Mouse (Mus musculus): ENCODE results near the gene F2rl2. TPM values are rescaled to one million over a fixed set of nuclear protein-coding genes. Genes with fewer than 3 reads are reported as not detected.

F2rl2 gene
- polyA plus RNA-seq, 2 experiments = 7.9 to 10.7 TPM

DNA sequence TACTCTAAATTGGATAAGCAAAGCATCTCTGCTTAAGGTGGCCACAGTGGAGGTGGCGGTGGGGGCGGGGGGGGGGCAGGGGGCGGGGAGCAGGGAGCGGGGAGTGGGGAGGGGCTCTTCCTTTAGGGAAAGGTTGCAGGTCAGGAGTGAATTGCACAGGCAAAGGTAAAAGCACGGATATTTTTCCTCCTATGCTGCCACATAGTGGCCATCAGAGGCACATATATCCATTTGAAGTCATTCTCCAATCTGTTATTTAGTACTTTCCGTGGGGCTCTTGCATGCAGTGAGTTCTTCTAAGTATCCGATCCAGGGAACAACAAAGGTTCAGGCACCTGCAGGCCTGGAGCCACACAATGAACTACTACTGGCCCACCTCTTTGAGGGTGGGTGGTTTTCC is 29.4 kb upstream of the F2rl2 start:
- H3K27ac ChIP-seq = no peak overlapping the region
- TF ChIP-seq CTCF (IDR thresholded peaks at IDR 0.05; ENCODE audit: low read depth) (peak; percentile 47), EP300 (IDR thresholded peaks at IDR 0.05; ENCODE audit: low read depth) (no peak)
- H3K9ac ChIP-seq (replicated peaks) = no peak overlapping the region
- no peak overlapping the region for H3K4me3 ChIP-seq (ENCODE audit: insufficient read depth in 1 of 2, low read depth in 2 of 2, low read length in 2 of 2)
- no peak overlapping the region for H3K4me2 ChIP-seq (ENCODE audit: low read depth)
- peaks cover 37% of the 10 kb centered on the region for H3K36me3 ChIP-seq (replicated peaks; ENCODE audit: control insufficient read depth, insufficient read depth, low read depth)
- ATAC-seq (ENCODE audit: insufficient read depth) = no peak
- H3K27me3 ChIP-seq (ENCODE audit: control insufficient read depth, insufficient read depth, low read length) = no peaks in the 10 kb centered on the region
- peaks cover 2% of the 10 kb centered on the region; the same call in 1 of the 2 replicates for H3K9me3 ChIP-seq (ENCODE audit: control insufficient read depth, low read length)
- DNase-seq (ENCODE audit: low read depth in 3 of 3, low spot score in 3 of 3) = no peak
- 38% methylated on average over 7 of the region's 7 CpGs for WGBS (ENCODE audit: insufficient replicate concordance)
- peaks cover 21 to 24% of the 10 kb centered on the region in 2 experiments for H3K4me1 ChIP-seq (replicated peaks; ENCODE audit: control insufficient read depth in 2 of 2, insufficient read depth in 2 of 2, low read length in 1 of 2)

DNA sequence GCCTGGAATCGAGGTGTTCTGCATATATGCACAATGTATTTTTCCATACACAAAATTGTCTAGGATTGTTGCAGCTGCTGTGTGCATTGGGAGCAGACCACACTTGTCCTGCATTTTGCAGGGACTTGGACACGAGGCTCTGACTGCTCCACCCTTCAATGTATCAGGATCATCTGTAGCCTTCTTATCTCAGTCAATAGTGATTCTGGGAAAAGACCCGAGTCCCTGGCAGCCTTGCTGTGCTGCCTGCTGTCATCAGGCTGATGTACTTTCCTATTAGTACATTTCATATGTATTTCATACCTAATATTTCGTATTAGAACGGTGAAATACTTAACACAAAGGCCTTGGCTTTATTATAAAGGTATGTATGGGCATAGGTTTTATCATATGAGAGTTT is 26.1 kb upstream of the F2rl2 start:
- Histone ChIP-seq H3K9ac (replicated peaks) (peak overlapping the region; percentile 76), H3K4me2 (ENCODE audit: low read depth) (peak overlapping the region; percentile 78), H3K27me3 (ENCODE audit: control insufficient read depth, insufficient read depth, low read length) (no peaks in the 10 kb centered on the region), H3K27ac (peak overlapping the region; percentile 99), H3K4me1 (replicated peaks; ENCODE audit: control insufficient read depth in 2 of 2, insufficient read depth in 2 of 2, low read length in 1 of 2) (peaks cover 39 to 49% of the 10 kb centered on the region in 2 experiments), H3K4me3 (ENCODE audit: insufficient read depth in 1 of 2, low read depth in 2 of 2, low read length in 2 of 2) (peak overlapping the region; percentile 53 to 70), H3K36me3 (replicated peaks; ENCODE audit: control insufficient read depth, insufficient read depth, low read depth) (peaks cover 12% of the 10 kb centered on the region), H3K9me3 (ENCODE audit: control insufficient read depth, low read length) (peaks cover 2% of the 10 kb centered on the region; the same call in 1 of the 2 replicates)
- ATAC-seq (ENCODE audit: insufficient read depth) (peak; percentile 24; the same call in 1 of the 2 replicates), DNase-seq (ENCODE audit: low read depth in 3 of 3, low spot score in 3 of 3) (peak in 1 of 3 experiments; percentile 56)
- no peak for TF ChIP-seq EP300 (IDR thresholded peaks at IDR 0.05; ENCODE audit: low read depth)
- TF ChIP-seq CTCF (IDR thresholded peaks at IDR 0.05; ENCODE audit: low read depth) = no peak
- 57% methylated on average over 5 of the region's 5 CpGs for WGBS (ENCODE audit: insufficient replicate concordance)

DNA sequence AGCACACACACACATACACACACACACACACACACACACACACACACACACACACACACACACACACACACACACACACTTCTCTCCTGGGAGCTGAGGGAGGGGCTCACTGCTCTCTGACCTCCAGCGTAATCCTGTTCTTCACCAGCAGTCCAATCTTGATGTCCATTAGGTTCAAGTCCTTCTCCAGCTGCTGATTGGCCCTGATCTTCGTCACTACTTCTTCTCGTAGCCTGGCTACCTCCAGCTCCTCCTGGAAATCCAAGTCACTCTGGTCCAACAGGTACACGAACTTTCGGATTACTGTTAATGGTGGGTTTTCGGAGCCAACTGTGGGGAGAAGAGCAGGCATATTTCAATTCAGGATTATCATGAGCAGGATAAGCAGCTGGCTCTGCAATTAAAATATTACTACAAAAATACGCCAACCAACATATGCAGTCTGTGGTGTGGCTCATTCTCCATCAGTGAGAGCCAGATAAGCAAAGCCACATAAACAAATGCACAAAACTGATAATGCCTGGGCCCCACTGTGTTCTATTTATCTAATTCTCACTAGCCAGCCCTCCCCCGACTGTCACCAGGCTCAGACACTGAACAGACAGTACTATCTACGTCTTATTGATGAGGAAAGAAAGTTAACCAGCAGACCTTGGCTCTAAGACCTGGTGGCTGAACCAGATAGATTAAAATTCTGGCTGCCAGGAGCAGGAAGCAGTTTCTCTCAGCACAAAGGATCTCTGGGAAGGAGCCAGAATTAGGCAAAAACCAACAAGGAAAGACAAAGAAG is 25.4 kb upstream of the F2rl2 start:
- peaks cover 39 to 49% of the 10 kb centered on the region in 2 experiments for H3K4me1 ChIP-seq (replicated peaks; ENCODE audit: control insufficient read depth in 2 of 2, insufficient read depth in 2 of 2, low read length in 1 of 2)
- 13% methylated on average over 9 of the region's 9 CpGs for WGBS (ENCODE audit: insufficient replicate concordance)
- TF ChIP-seq EP300 (IDR thresholded peaks at IDR 0.05; ENCODE audit: low read depth) = peak; percentile 98
- TF ChIP-seq CTCF (IDR thresholded peaks at IDR 0.05; ENCODE audit: low read depth) = no peak
- peak; percentile 51 to 94 (median 56) for DNase-seq (ENCODE audit: low read depth in 3 of 3, low spot score in 3 of 3)
- no peaks in the 10 kb centered on the region for H3K27me3 ChIP-seq (ENCODE audit: control insufficient read depth, insufficient read depth, low read length)
- peak overlapping the region; percentile 78 for H3K4me2 ChIP-seq (ENCODE audit: low read depth)
- ATAC-seq (ENCODE audit: insufficient read depth) = peak; percentile 94
- peaks cover 12% of the 10 kb centered on the region for H3K36me3 ChIP-seq (replicated peaks; ENCODE audit: control insufficient read depth, insufficient read depth, low read depth)
- peak overlapping the region; percentile 53 to 70 for H3K4me3 ChIP-seq (ENCODE audit: insufficient read depth in 1 of 2, low read depth in 2 of 2, low read length in 2 of 2)
- H3K27ac ChIP-seq = peak overlapping the region; percentile 99
- H3K9me3 ChIP-seq (ENCODE audit: control insufficient read depth, low read length) = peaks cover 2% of the 10 kb centered on the region; the same call in 1 of the 2 replicates
- H3K9ac ChIP-seq (replicated peaks) = peak overlapping the region; percentile 76

DNA sequence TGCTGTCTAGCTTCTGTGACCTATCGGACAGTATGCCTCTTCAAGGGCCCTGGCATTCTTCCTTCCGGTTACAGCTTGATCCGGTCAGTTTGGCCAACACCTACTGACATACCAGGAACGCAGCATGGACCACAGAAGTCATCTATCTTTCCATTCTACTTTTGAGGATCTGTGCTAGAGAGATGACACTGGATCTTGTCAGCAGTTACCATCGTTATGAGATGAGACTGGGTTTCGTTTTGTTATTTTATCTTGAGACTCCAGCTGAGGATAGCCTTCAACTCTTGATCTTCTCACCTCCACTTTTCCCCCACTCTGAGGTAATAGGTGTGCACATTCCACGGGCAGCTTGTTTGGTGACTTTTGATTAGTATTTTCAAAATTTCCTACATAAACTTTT is 24.3 kb upstream of the F2rl2 start:
- peak; percentile 1; the same call in 1 of the 2 replicates for ATAC-seq (ENCODE audit: insufficient read depth)
- TF ChIP-seq EP300 (IDR thresholded peaks at IDR 0.05; ENCODE audit: low read depth) (peak; percentile 49; the same call in 1 of the 2 replicates), CTCF (IDR thresholded peaks at IDR 0.05; ENCODE audit: low read depth) (no peak)
- 37% methylated on average over 7 of the region's 7 CpGs for WGBS (ENCODE audit: insufficient replicate concordance)
- peak overlapping the region; percentile 53 to 59 for H3K4me3 ChIP-seq (ENCODE audit: insufficient read depth in 1 of 2, low read depth in 2 of 2, low read length in 2 of 2)
- peak overlapping the region; percentile 76 for H3K9ac ChIP-seq (replicated peaks)
- H3K27ac ChIP-seq = peak overlapping the region; percentile 99
- peak in 1 of 3 experiments; percentile 55 for DNase-seq (ENCODE audit: low read depth in 3 of 3, low spot score in 3 of 3)
- H3K4me1 ChIP-seq (replicated peaks; ENCODE audit: control insufficient read depth in 2 of 2, insufficient read depth in 2 of 2, low read length in 1 of 2) = peaks cover 39 to 49% of the 10 kb centered on the region in 2 experiments
- H3K36me3 ChIP-seq (replicated peaks; ENCODE audit: control insufficient read depth, insufficient read depth, low read depth) = peaks cover 12% of the 10 kb centered on the region
- no peaks in the 10 kb centered on the region for H3K27me3 ChIP-seq (ENCODE audit: control insufficient read depth, insufficient read depth, low read length)
- peaks cover 2% of the 10 kb centered on the region; the same call in 1 of the 2 replicates for H3K9me3 ChIP-seq (ENCODE audit: control insufficient read depth, low read length)
- H3K4me2 ChIP-seq (ENCODE audit: low read depth) = peak overlapping the region; percentile 78

DNA sequence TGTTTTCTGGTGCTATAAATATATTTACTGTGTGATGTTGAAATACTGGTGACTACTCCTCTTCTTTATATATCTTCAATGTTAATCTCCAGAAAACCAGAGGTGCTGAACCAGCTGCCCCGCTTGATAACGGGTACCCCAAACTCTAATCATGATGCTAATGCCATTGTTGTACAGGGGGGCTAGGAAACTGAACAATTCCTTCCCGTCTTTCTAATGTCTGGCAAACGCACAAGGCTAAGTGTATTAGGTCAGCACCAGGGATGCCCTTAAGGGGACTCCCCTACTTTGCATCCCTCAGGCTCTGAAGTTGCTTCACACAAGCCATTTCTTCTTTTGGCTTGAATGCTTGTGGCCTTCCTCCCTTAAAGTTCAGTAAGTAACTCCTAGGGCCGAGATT is 17.6 kb upstream of the F2rl2 start:
- Histone ChIP-seq H3K4me1 (replicated peaks; ENCODE audit: control insufficient read depth in 2 of 2, insufficient read depth in 2 of 2, low read length in 1 of 2) (peaks cover 41 to 52% of the 10 kb centered on the region in 2 experiments), H3K27me3 (ENCODE audit: control insufficient read depth, insufficient read depth, low read length) (no peaks in the 10 kb centered on the region), H3K9me3 (ENCODE audit: control insufficient read depth, low read length) (no peaks in the 10 kb centered on the region), H3K4me2 (ENCODE audit: low read depth) (peak overlapping the region; percentile 62), H3K9ac (replicated peaks) (peak overlapping the region; percentile 58; the same call in 1 of the 2 replicates), H3K4me3 (ENCODE audit: insufficient read depth in 1 of 2, low read depth in 2 of 2, low read length in 2 of 2) (no peak overlapping the region), H3K27ac (peak overlapping the region; percentile 95), H3K36me3 (replicated peaks; ENCODE audit: control insufficient read depth, insufficient read depth, low read depth) (no peaks in the 10 kb centered on the region)
- TF ChIP-seq EP300 (IDR thresholded peaks at IDR 0.05; ENCODE audit: low read depth) (peak; percentile 55), CTCF (IDR thresholded peaks at IDR 0.05; ENCODE audit: low read depth) (no peak)
- peak; percentile 69 for ATAC-seq (ENCODE audit: insufficient read depth)
- peak in 2 of 3 experiments; percentile 61 to 73 for DNase-seq (ENCODE audit: low read depth in 3 of 3, low spot score in 3 of 3)
- WGBS (ENCODE audit: insufficient replicate concordance) = 31% methylated on average over 5 of the region's 5 CpGs
